Mouse (Mus musculus): ENCODE results near the gene 4931414P19Rik. TPM values are rescaled to one million over a fixed set of nuclear protein-coding genes. Genes with fewer than 3 reads are reported as not detected.
A peak's percentile ranks its signal among the peaks of the same experiment; 100 is the strongest.

The 4931414P19Rik gene
- polyA plus RNA-seq, 1 experiment, result 8.4 TPM

GRCm38 (mm10) chr14:54553975-54554769, 51.6 kb downstream of the 4931414P19Rik start, which contains the start of gene Haus4:
TSS of gene Haus4 (minus strand) at chr14:54554616.
- Histone ChIP-seq H3K9me3 (replicated peaks; ENCODE audit: control insufficient read depth, insufficient read depth, low read length, poor library complexity, severe bottlenecking) (no peaks in the 10 kb centered on the region), H3K27ac (ENCODE audit: insufficient read depth, low read length) (peak within 1 kb of the TSS; percentile 72), H3K4me1 (ENCODE audit: control insufficient read depth, insufficient read depth, low read length) (no peaks in the 10 kb centered on the region), H3K9ac (ENCODE audit: low read depth, poor library complexity, severe bottlenecking) (peak within 1 kb of the TSS; percentile 74), H3K27me3 (ENCODE audit: control insufficient read depth, insufficient read depth, low read length, poor library complexity, severe bottlenecking) (no peaks in the 10 kb centered on the region), H3K36me3 (ENCODE audit: control insufficient read depth, insufficient read depth, low read length, poor library complexity, severe bottlenecking) (peaks cover 11% of the 10 kb centered on the region), H3K4me3 (ENCODE audit: low read depth, low read length) (peak within 1 kb of the TSS; percentile 78)
- TF ChIP-seq CTCF (IDR thresholded peaks at IDR 0.05; ENCODE audit: low read depth, low read length) (peak; percentile 78), POLR2A (IDR thresholded peaks at IDR 0.05; ENCODE audit: insufficient read depth, low read length) (peak; percentile 63), EP300 (IDR thresholded peaks at IDR 0.05; ENCODE audit: insufficient read depth, low read depth, low read length) (no peak)

GRCm38 (mm10) chr14:54553454-54553974, 52.3 kb downstream of the 4931414P19Rik start:
- H3K27ac ChIP-seq (ENCODE audit: insufficient read depth, low read length), result peak overlapping the region; percentile 72
- peak overlapping the region; percentile 74 for H3K4me3 ChIP-seq (ENCODE audit: low read depth, low read length)
- no peaks in the 10 kb centered on the region for H3K27me3 ChIP-seq (ENCODE audit: control insufficient read depth, insufficient read depth, low read length, poor library complexity, severe bottlenecking)
- no peaks in the 10 kb centered on the region for H3K9me3 ChIP-seq (replicated peaks; ENCODE audit: control insufficient read depth, insufficient read depth, low read length, poor library complexity, severe bottlenecking)
- H3K36me3 ChIP-seq (ENCODE audit: control insufficient read depth, insufficient read depth, low read length, poor library complexity, severe bottlenecking), result peaks cover 17% of the 10 kb centered on the region
- no peak for TF ChIP-seq CTCF (IDR thresholded peaks at IDR 0.05; ENCODE audit: low read depth, low read length)
- TF ChIP-seq POLR2A (IDR thresholded peaks at IDR 0.05; ENCODE audit: insufficient read depth, low read length), result no peak
- TF ChIP-seq EP300 (IDR thresholded peaks at IDR 0.05; ENCODE audit: insufficient read depth, low read depth, low read length), result no peak
- no peaks in the 10 kb centered on the region for H3K4me1 ChIP-seq (ENCODE audit: control insufficient read depth, insufficient read depth, low read length)
- H3K9ac ChIP-seq (ENCODE audit: low read depth, poor library complexity, severe bottlenecking), result peak overlapping the region; percentile 74

- no peak overlapping the region for H3K4me3 ChIP-seq (ENCODE audit: low read depth, low read length)
- H3K36me3 ChIP-seq (ENCODE audit: control insufficient read depth, insufficient read depth, low read length, poor library complexity, severe bottlenecking), result peaks cover 43% of the 10 kb centered on the region
- H3K4me1 ChIP-seq (ENCODE audit: control insufficient read depth, insufficient read depth, low read length), result peaks cover 3% of the 10 kb centered on the region
- no peak overlapping the region for H3K27ac ChIP-seq (ENCODE audit: insufficient read depth, low read length)
- no peak overlapping the region for H3K9ac ChIP-seq (ENCODE audit: low read depth, poor library complexity, severe bottlenecking)
- no peaks in the 10 kb centered on the region for H3K9me3 ChIP-seq (replicated peaks; ENCODE audit: control insufficient read depth, insufficient read depth, low read length, poor library complexity, severe bottlenecking)
- H3K27me3 ChIP-seq (ENCODE audit: control insufficient read depth, insufficient read depth, low read length, poor library complexity, severe bottlenecking), result no peaks in the 10 kb centered on the region
- no peak for TF ChIP-seq CTCF (IDR thresholded peaks at IDR 0.05; ENCODE audit: low read depth, low read length)
- TF ChIP-seq POLR2A (IDR thresholded peaks at IDR 0.05; ENCODE audit: insufficient read depth, low read length), result no peak
- no peak for TF ChIP-seq EP300 (IDR thresholded peaks at IDR 0.05; ENCODE audit: insufficient read depth, low read depth, low read length)
Measured at GRCm38 (mm10) chr14:54544703-54545102, 61.1 kb downstream of the 4931414P19Rik start.

- Histone ChIP-seq H3K4me1 (ENCODE audit: control insufficient read depth, insufficient read depth, low read length) (peaks cover 3% of the 10 kb centered on the region), H3K36me3 (ENCODE audit: control insufficient read depth, insufficient read depth, low read length, poor library complexity, severe bottlenecking) (peaks cover 26% of the 10 kb centered on the region), H3K9me3 (replicated peaks; ENCODE audit: control insufficient read depth, insufficient read depth, low read length, poor library complexity, severe bottlenecking) (no peaks in the 10 kb centered on the region), H3K27ac (ENCODE audit: insufficient read depth, low read length) (no peak overlapping the region), H3K4me3 (ENCODE audit: low read depth, low read length) (no peak overlapping the region), H3K9ac (ENCODE audit: low read depth, poor library complexity, severe bottlenecking) (no peak overlapping the region), H3K27me3 (ENCODE audit: control insufficient read depth, insufficient read depth, low read length, poor library complexity, severe bottlenecking) (no peaks in the 10 kb centered on the region)
- TF ChIP-seq EP300 (IDR thresholded peaks at IDR 0.05; ENCODE audit: insufficient read depth, low read depth, low read length), result no peak
- TF ChIP-seq CTCF (IDR thresholded peaks at IDR 0.05; ENCODE audit: low read depth, low read length), result no peak
- no peak for TF ChIP-seq POLR2A (IDR thresholded peaks at IDR 0.05; ENCODE audit: insufficient read depth, low read length)
Measured at GRCm38 (mm10) chr14:54540771-54541170, 65.0 kb downstream of the 4931414P19Rik start.

GRCm38 (mm10) chr14:54538580-54538979, 67.2 kb downstream of the 4931414P19Rik start:
- Histone ChIP-seq H3K4me3 (ENCODE audit: low read depth, low read length) (no peak overlapping the region), H3K9ac (ENCODE audit: low read depth, poor library complexity, severe bottlenecking) (no peak overlapping the region), H3K4me1 (ENCODE audit: control insufficient read depth, insufficient read depth, low read length) (peaks cover 3% of the 10 kb centered on the region), H3K27me3 (ENCODE audit: control insufficient read depth, insufficient read depth, low read length, poor library complexity, severe bottlenecking) (no peaks in the 10 kb centered on the region), H3K9me3 (replicated peaks; ENCODE audit: control insufficient read depth, insufficient read depth, low read length, poor library complexity, severe bottlenecking) (no peaks in the 10 kb centered on the region), H3K36me3 (ENCODE audit: control insufficient read depth, insufficient read depth, low read length, poor library complexity, severe bottlenecking) (peaks cover 14% of the 10 kb centered on the region), H3K27ac (ENCODE audit: insufficient read depth, low read length) (no peak overlapping the region)
- TF ChIP-seq EP300 (IDR thresholded peaks at IDR 0.05; ENCODE audit: insufficient read depth, low read depth, low read length), result no peak
- TF ChIP-seq CTCF (IDR thresholded peaks at IDR 0.05; ENCODE audit: low read depth, low read length), result peak; percentile 18

Other genes with a start within 250 kb of the 4931414P19Rik start
- gene Oxa1l, start 245.2 kb downstream of the 4931414P19Rik start, polyA plus RNA-seq (2011; ENCODE audit: insufficient read depth, insufficient read length, low read depth, missing spikeins), result 86.1 and 96.4 TPM in 2 replicates
- 46.6 and 47.7 TPM in 2 replicates for gene Slc7a7, start 188.2 kb downstream of the 4931414P19Rik start, polyA plus RNA-seq (2011; ENCODE audit: insufficient read depth, insufficient read length, low read depth, missing spikeins)
- gene Mrpl52, start 179.1 kb downstream of the 4931414P19Rik start, polyA plus RNA-seq (2011; ENCODE audit: insufficient read depth, insufficient read length, low read depth, missing spikeins), result 114 and 115 TPM in 2 replicates
- gene Mmp14, start 174.4 kb downstream of the 4931414P19Rik start, polyA plus RNA-seq (2011; ENCODE audit: insufficient read depth, insufficient read length, low read depth, missing spikeins), result 50.4 and 60.7 TPM in 2 replicates
- 22.9 and 25.8 TPM in 2 replicates for gene Lrp10, start 141.9 kb downstream of the 4931414P19Rik start, polyA plus RNA-seq (2011; ENCODE audit: insufficient read depth, insufficient read length, low read depth, missing spikeins)
- gene Rem2, start 129.9 kb downstream of the 4931414P19Rik start, polyA plus RNA-seq (2011; ENCODE audit: insufficient read depth, insufficient read length, low read depth, missing spikeins), result 2.6 and 4.0 TPM in 2 replicates
- gene Prmt5, start 88.5 kb downstream of the 4931414P19Rik start, polyA plus RNA-seq (2011; ENCODE audit: insufficient read depth, insufficient read length, low read depth, missing spikeins), result 165 and 183 TPM in 2 replicates
- gene Haus4, start 51.4 kb downstream of the 4931414P19Rik start, polyA plus RNA-seq (2011; ENCODE audit: insufficient read depth, insufficient read length, low read depth, missing spikeins), result 68.6 and 72.3 TPM in 2 replicates
- 112 TPM in 2 replicates for gene Ajuba, start 28.4 kb downstream of the 4931414P19Rik start, polyA plus RNA-seq (2011; ENCODE audit: insufficient read depth, insufficient read length, low read depth, missing spikeins)
- gene Psmb5, start 12.0 kb upstream of the 4931414P19Rik start, polyA plus RNA-seq (2011; ENCODE audit: insufficient read depth, insufficient read length, low read depth, missing spikeins), result 206 and 225 TPM in 2 replicates
- 0.21 and 0.64 TPM in 2 replicates for gene Psmb11, start 15.4 kb upstream of the 4931414P19Rik start, polyA plus RNA-seq (2011; ENCODE audit: insufficient read depth, insufficient read length, low read depth, missing spikeins)
- not detected in 2 replicates for gene Gm17606, start 35.0 kb upstream of the 4931414P19Rik start, polyA plus RNA-seq (2011; ENCODE audit: insufficient read depth, insufficient read length, low read depth, missing spikeins)
- gene Cdh24, start 35.4 kb upstream of the 4931414P19Rik start, polyA plus RNA-seq (2011; ENCODE audit: insufficient read depth, insufficient read length, low read depth, missing spikeins), result 6.0 and 6.4 TPM in 2 replicates
- 25.9 and 26.4 TPM in 2 replicates for gene 1700123O20Rik, start 80.2 kb upstream of the 4931414P19Rik start, polyA plus RNA-seq (2011; ENCODE audit: insufficient read depth, insufficient read length, low read depth, missing spikeins)
- gene Acin1, start 80.9 kb upstream of the 4931414P19Rik start, polyA plus RNA-seq (2011; ENCODE audit: insufficient read depth, insufficient read length, low read depth, missing spikeins), result 299 and 323 TPM in 2 replicates
- 0.42 TPM in 1 of 2 replicates, not detected in the other for gene Gm29776, start 92.8 kb upstream of the 4931414P19Rik start, polyA plus RNA-seq (2011; ENCODE audit: insufficient read depth, insufficient read length, low read depth, missing spikeins)
- not detected in 2 replicates for gene Cebpe, start 106.2 kb upstream of the 4931414P19Rik start, polyA plus RNA-seq (2011; ENCODE audit: insufficient read depth, insufficient read length, low read depth, missing spikeins)
- 2.0 and 2.3 TPM in 2 replicates for gene Slc7a8, start 176.0 kb upstream of the 4931414P19Rik start, polyA plus RNA-seq (2011; ENCODE audit: insufficient read depth, insufficient read length, low read depth, missing spikeins)
- 0.66 and 1.5 TPM in 2 replicates for gene Rnf212b, start 208.1 kb upstream of the 4931414P19Rik start, polyA plus RNA-seq (2011; ENCODE audit: insufficient read depth, insufficient read length, low read depth, missing spikeins)